Mouse (Mus musculus): ENCODE measurements at regions not wholly inside any gene's neighbourhood (a gene's known extent, or its start where the extent isn't known, plus 50 kb on each side); places are given as distances from the start of the nearest gene placed in this dataset.

GRCm38 (mm10) chrX:11647527-11647836 lies 319.9 kb downstream of the H2al1j start:
- no peak for DNase-seq (ENCODE audit: low spot score in 2 of 2)

DNA sequence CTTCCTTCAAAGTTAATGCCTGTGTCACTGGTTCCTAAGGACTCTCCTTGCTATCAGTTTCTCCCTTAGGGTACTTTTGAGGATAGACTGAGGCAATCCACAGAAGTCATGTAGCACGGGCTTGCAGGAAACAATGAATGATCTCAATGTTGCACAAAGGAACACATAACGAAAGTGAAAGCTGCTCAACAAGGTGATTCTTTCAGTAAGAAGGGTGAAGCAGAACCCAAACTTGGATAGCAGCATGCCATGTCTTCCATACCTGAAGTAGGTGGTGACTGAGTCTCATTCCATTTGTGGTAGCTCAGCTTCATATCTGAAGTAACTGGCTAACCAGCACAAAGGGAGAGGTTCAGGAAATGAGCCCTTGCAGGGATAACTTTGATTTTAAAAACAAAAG lies 325.7 kb downstream of the H2al1j start:
- DNase-seq (ENCODE audit: low spot score in 2 of 2): no peak

- DNase-seq (ENCODE audit: low spot score in 2 of 2): no peak
Observed at GRCm38 (mm10) chrX:11654976-11655375, 327.4 kb downstream of the H2al1j start.

DNA sequence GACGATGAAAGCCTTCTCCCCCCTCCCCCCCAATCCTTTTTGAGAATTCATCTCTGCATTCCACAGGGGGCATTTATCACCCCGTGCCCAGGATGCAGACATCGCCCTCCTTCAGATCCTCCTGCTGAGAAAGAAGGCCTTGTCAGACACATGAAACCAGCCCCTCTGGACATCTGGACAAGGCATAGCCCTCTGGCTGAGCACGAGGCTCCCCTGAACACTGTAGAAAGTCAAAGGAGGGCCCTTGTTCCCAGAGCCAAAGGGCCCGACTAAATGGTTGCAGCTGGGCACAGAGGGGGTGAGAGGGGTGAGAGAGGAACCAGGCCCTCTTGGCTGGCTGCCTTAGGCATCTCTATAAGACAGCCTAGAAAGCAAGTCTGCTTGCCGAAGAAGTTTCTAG lies 327.8 kb downstream of the H2al1j start:
- DNase-seq (ENCODE audit: low spot score in 2 of 2): no peak

GRCm38 (mm10) chrX:11657606-11658254 lies 330.1 kb downstream of the H2al1j start:
- DNase-seq (ENCODE audit: low spot score in 2 of 2): no peak

- no peak for DNase-seq (ENCODE audit: low spot score in 2 of 2)
Observed at GRCm38 (mm10) chrX:11663187-11663829, 335.7 kb downstream of the H2al1j start.

- DNase-seq (ENCODE audit: low spot score in 2 of 2): peak; percentile 49 to 62
Observed at GRCm38 (mm10) chrX:11664330-11665061, 336.9 kb downstream of the H2al1j start.

- DNase-seq (ENCODE audit: low spot score in 2 of 2): peak in 1 of 2 experiments; percentile 10
Observed at GRCm38 (mm10) chrX:11665077-11665974, 337.7 kb downstream of the H2al1j start.

DNA sequence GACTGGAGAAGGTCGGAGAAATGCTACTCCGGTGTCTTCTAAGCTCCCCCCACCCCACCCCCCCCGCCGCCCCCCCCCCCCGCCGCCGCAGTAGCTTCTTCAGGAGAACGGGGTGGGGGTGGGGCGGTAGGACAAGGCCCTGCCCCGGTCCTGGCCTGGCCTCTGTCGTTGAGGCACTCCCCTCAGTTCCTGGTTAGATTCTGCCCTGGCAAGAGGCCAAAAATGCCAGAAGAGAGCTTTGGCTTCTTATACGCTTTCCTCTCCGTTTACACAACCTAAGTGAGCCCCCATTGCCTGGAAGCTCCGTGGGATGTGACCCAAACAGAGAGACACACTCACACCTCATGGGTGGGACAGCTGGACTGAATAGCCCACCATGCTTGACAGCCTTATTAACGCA lies 338.9 kb downstream of the H2al1j start:
- DNase-seq (ENCODE audit: low spot score in 2 of 2): no peak

DNA sequence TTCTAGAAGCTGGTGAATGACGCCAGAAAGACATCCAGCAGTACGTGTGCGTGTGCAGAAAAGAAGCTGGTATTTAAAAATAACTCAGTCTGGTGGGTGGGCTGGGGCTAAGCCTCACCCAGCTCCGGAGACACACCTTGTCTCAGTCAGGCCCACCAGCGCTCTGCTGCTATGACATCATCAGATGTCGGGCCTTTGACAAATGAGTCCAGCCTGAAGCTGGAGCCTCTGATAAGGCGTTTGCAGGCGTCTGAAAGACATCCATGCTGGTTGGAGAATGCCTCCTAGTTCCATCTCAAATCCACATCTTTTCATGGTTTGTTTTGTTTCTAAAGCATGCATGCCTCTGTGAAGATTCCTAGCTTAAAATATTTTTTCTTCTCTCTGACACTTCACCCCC lies 344.2 kb downstream of the H2al1j start:
- DNase-seq (ENCODE audit: low spot score in 2 of 2): no peak

GRCm38 (mm10) chrX:11678086-11678485 lies 350.5 kb downstream of the H2al1j start:
- no peak for DNase-seq (ENCODE audit: low spot score in 2 of 2)

GRCm38 (mm10) chrX:11681274-11681673 lies 353.7 kb downstream of the H2al1j start:
- DNase-seq (ENCODE audit: low spot score in 2 of 2): no peak

GRCm38 (mm10) chrX:11689989-11690405 lies 362.4 kb downstream of the H2al1j start:
- peak; percentile 9 to 20 for DNase-seq (ENCODE audit: low spot score in 2 of 2)

DNA sequence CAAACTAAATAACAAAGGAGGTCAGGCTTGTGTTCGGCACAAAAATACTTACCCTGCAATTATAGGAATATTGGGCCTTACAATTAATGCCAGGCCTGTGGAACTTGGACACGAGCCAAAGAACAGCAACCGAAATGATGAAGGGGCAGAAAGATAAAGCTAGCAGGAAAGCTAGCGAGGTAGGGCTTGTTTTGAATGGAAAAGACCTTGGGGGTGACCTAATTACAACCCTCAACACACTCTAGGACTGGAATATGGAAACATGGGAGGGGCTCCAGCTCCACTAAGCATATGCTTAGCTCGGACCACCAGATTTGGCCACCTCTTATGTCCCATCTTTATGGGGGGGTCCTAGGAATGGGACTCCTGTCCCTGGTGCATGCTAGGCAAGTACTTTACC lies 362.8 kb downstream of the H2al1j start:
- DNase-seq (ENCODE audit: low spot score in 2 of 2): no peak

GRCm38 (mm10) chrX:11691019-11691418 lies 363.4 kb downstream of the H2al1j start:
- no peak for DNase-seq (ENCODE audit: low spot score in 2 of 2)

DNA sequence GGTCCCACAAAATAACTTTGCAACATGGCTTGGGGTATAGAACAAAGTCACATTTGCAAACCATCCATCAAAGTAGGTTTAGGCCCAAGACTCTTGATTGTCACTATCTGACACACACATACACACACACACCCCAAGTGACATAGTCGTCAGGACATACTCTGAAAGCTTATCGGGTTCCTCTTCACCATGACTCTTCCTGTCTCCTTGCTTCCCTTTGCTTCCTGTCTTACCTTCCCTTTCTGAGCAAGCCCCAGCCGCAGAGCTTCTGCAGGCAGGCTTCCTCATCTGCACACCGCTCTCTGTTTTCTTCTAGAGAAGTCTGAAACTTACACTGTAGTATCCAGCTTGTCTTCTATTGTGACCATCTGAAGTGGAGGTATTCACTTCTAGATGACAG lies 368.9 kb downstream of the H2al1j start:
- no peak for DNase-seq (ENCODE audit: low spot score in 2 of 2)

- DNase-seq (ENCODE audit: low spot score in 2 of 2): no peak
Observed at GRCm38 (mm10) chrX:11701095-11701494, 373.5 kb downstream of the H2al1j start.

GRCm38 (mm10) chrX:11705851-11706557 lies 378.4 kb downstream of the H2al1j start:
- no peak for DNase-seq (ENCODE audit: low spot score in 2 of 2)

DNA sequence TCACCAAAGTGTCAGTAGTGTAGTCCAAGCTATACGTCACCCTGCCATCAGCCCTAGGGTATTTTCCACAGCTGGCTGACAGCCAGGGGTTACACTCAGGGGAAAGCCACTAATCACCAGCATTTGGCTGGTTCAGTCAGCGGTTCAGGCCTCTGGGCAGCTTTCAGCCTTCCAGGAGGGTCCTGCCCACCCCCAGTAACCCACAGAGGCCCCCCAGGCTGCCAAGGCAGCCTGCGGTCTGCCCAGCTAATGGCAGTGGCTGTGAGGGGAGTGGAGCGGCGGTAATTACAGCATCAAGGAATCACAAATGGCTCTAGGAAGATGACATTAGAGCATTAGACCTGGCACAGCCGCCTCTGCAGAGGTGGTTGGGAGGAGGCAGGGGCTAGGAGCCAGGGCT lies 379.7 kb downstream of the H2al1j start:
- DNase-seq (ENCODE audit: low spot score in 2 of 2): no peak

GRCm38 (mm10) chrX:11708325-11708724 lies 380.7 kb downstream of the H2al1j start:
- no peak for DNase-seq (ENCODE audit: low spot score in 2 of 2)

DNA sequence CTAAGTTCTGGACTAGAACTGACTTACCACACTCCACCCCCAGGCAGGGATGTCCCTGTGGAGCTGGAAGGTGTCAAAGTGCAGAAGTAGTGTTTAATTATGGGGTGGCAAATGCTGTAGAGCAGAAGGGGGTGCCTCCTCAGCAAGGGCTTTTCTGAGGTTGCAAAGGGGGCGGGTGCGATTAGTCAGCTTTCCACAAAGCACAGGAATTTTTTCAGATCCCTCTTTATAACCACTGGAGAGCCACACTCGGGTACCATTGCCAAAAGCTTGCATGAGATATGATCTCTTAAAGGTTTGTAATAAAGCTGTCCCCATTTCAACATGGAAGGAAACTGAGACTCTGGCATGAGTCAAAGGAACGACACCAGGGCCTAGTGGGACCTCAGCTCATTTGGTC lies 381.7 kb downstream of the H2al1j start:
- no peak for DNase-seq (ENCODE audit: low spot score in 2 of 2)

Measured in thymus, postnatal 10 days (tissue).